Mouse (Mus musculus) forebrain, embryonic 12.5 days (tissue): ENCODE data around the gene Ccdc85b. TPM values are rescaled to one million over a fixed set of nuclear protein-coding genes. Genes with fewer than 3 reads are reported as not detected.
A peak's percentile ranks its signal among the peaks of the same experiment; 100 is the strongest.
"Not testable (repeated sequence)": the region's sequence is repeated elsewhere in the genome, so short reads cannot be mapped to it uniquely, and the experiment has no call there.

ENCODE experiments used
- ATAC-seq: fragments of 200-750 bp; cut with Nextera tagmentation; 2 replicates; pipeline ENCODE4 v1.8.0; 2017; ENCODE audit warnings: moderate TSS enrichment; ENCODE audit not compliant: low FRiP score
- H3K27ac ChIP-seq: fragments of 300-500 bp; sonication (generic); 2 replicates; pipeline ENCODE4 v1.5.1; 2016; ENCODE audit warnings: mild to moderate bottlenecking
- H3K27me3 ChIP-seq: fragments of 300-500 bp; sonication (generic); 2 replicates; pipeline ENCODE4 v1.6.1; 2016; ENCODE audit warnings: mild to moderate bottlenecking
- H3K36me3 ChIP-seq: fragments of 300-500 bp; sonication (generic); replicated peaks from 2 replicates; pipeline ENCODE4 v1.6.1; 2016; ENCODE audit warnings: mild to moderate bottlenecking
- H3K4me1 ChIP-seq: fragments of 300-500 bp; sonication (generic); 2 replicates; pipeline ENCODE4 v1.6.1; 2016
- H3K4me2 ChIP-seq: fragments of 300-500 bp; sonication (generic); 2 replicates; pipeline ENCODE4 v1.6.1; 2016; ENCODE audit warnings: mild to moderate bottlenecking, moderate library complexity
- H3K4me3 ChIP-seq: fragments of 300-500 bp; sonication (generic); replicated peaks from 2 replicates; pipeline ENCODE4 v1.5.1; 2016; ENCODE audit warnings: mild to moderate bottlenecking
- H3K9ac ChIP-seq: fragments of 300-500 bp; sonication (generic); 2 replicates; pipeline ENCODE4 v1.6.1; 2016; ENCODE audit warnings: mild to moderate bottlenecking
- H3K9me3 ChIP-seq: fragments of 300-500 bp; sonication (generic); 2 replicates; pipeline ENCODE4 v1.6.1; 2016
- WGBS: fragments of 180-500 bp; shearing (Covaris S2); methylation state at CpG from one replicate; pipeline ENCODE4 v1.1.7; 2016; 5-methylcytosine and 5-hydroxymethylcytosine counted together
- polyA plus RNA-seq: library from polyadenylated mRNA; unstranded; fragments of >200 nt; fragmentation: Nextera tagmentation; extraction: Ambion mirVana; gene quantifications from 2 replicates; pipeline ENCODE4 v1.2.1, GENCODE M21; 2016

Ccdc85b gene
- polyA plus RNA-seq, 1 experiment from 2014 or later = 9.0 TPM

- H3K36me3 ChIP-seq = peaks cover 25% of the 10 kb centered on the region
- no peak overlapping the region for H3K4me3 ChIP-seq
- H3K27me3 ChIP-seq = no peaks in the 10 kb centered on the region
- no peak overlapping the region for H3K4me2 ChIP-seq
- H3K9me3 ChIP-seq = no peaks in the 10 kb centered on the region
- H3K4me1 ChIP-seq = peaks cover 12% of the 10 kb centered on the region
- no peak for ATAC-seq
- no peak overlapping the region for H3K27ac ChIP-seq
- 92% methylated on average over 8 of the region's 8 CpGs for WGBS
- no peak overlapping the region for H3K9ac ChIP-seq
Observed at GRCm38 (mm10) chr19:5418750-5419466, 38.8 kb downstream of the Ccdc85b start.

- no peaks in the 10 kb centered on the region for H3K9me3 ChIP-seq
- 59% methylated on average over 2 of the region's 2 CpGs for WGBS
- H3K4me2 ChIP-seq = no peak overlapping the region
- no peaks in the 10 kb centered on the region for H3K27me3 ChIP-seq
- no peak overlapping the region for H3K27ac ChIP-seq
- H3K4me1 ChIP-seq = no peaks in the 10 kb centered on the region
- no peak for ATAC-seq
- 0 out of 2 replicates have a peak, but pooled peaks cover 5% of the 10 kb centered on the region for H3K36me3 ChIP-seq
- H3K4me3 ChIP-seq = no peak overlapping the region
- no peak overlapping the region for H3K9ac ChIP-seq
Observed at GRCm38 (mm10) chr19:5414534-5414957, 43.1 kb downstream of the Ccdc85b start.

- Histone ChIP-seq H3K4me3 (no peak overlapping the region), H3K27me3 (no peaks in the 10 kb centered on the region), H3K9ac (no peak overlapping the region), H3K27ac (no peak overlapping the region), H3K9me3 (no peaks in the 10 kb centered on the region), H3K4me1 (no peaks in the 10 kb centered on the region), H3K4me2 (no peak overlapping the region), H3K36me3 (0 out of 2 replicates have a peak, but pooled peaks cover 5% of the 10 kb centered on the region)
- no peak for ATAC-seq
- 61% methylated on average over 4 of the region's 4 CpGs for WGBS
Observed at GRCm38 (mm10) chr19:5413840-5414239, 43.9 kb downstream of the Ccdc85b start.

- no peaks in the 10 kb centered on the region for H3K36me3 ChIP-seq
- H3K27me3 ChIP-seq = no peaks in the 10 kb centered on the region
- ATAC-seq = no peak
- WGBS = 75% methylated on average over 5 of the region's 5 CpGs
- H3K4me3 ChIP-seq = no peak overlapping the region
- no peak overlapping the region for H3K9ac ChIP-seq
- H3K9me3 ChIP-seq = no peaks in the 10 kb centered on the region
- no peak overlapping the region for H3K4me2 ChIP-seq
- H3K27ac ChIP-seq = no peak overlapping the region
- peaks cover 5% of the 10 kb centered on the region; the same call in 1 of the 2 replicates for H3K4me1 ChIP-seq
Observed at GRCm38 (mm10) chr19:5411961-5412360, 45.7 kb downstream of the Ccdc85b start.

- H3K36me3 ChIP-seq = no peaks in the 10 kb centered on the region
- no peak for ATAC-seq
- no peaks in the 10 kb centered on the region for H3K9me3 ChIP-seq
- no peaks in the 10 kb centered on the region for H3K27me3 ChIP-seq
- no peak overlapping the region for H3K4me3 ChIP-seq
- no peak overlapping the region for H3K27ac ChIP-seq
- no peak overlapping the region for H3K9ac ChIP-seq
- H3K4me2 ChIP-seq = no peak overlapping the region
- peaks cover 9% of the 10 kb centered on the region for H3K4me1 ChIP-seq
- WGBS = 87% methylated on average over 5 of the region's 5 CpGs
Observed at GRCm38 (mm10) chr19:5410641-5411040, 47.1 kb downstream of the Ccdc85b start.

- H3K4me3 ChIP-seq = no peak overlapping the region
- H3K27me3 ChIP-seq = no peaks in the 10 kb centered on the region
- WGBS = 89% methylated on average over 5 of the region's 5 CpGs
- H3K36me3 ChIP-seq = no peaks in the 10 kb centered on the region
- H3K4me1 ChIP-seq = peaks cover 9% of the 10 kb centered on the region
- H3K9ac ChIP-seq = no peak overlapping the region
- no peak for ATAC-seq
- H3K27ac ChIP-seq = no peak overlapping the region
- no peak overlapping the region for H3K4me2 ChIP-seq
- no peaks in the 10 kb centered on the region for H3K9me3 ChIP-seq
Observed at GRCm38 (mm10) chr19:5409068-5409467, 48.6 kb downstream of the Ccdc85b start.

GRCm38 (mm10) chr19:5408057-5409001, 49.4 kb downstream of the Ccdc85b start:
- no peak overlapping the region for H3K27ac ChIP-seq
- 93% methylated on average over 13 of the region's 13 CpGs for WGBS
- H3K4me1 ChIP-seq = peaks cover 9% of the 10 kb centered on the region
- no peak overlapping the region for H3K4me3 ChIP-seq
- no peaks in the 10 kb centered on the region for H3K36me3 ChIP-seq
- no peak overlapping the region for H3K4me2 ChIP-seq
- H3K9ac ChIP-seq = no peak overlapping the region
- H3K9me3 ChIP-seq = no peaks in the 10 kb centered on the region
- H3K27me3 ChIP-seq = no peaks in the 10 kb centered on the region
- no peak for ATAC-seq

GRCm38 (mm10) chr19:5407133-5407532, 50.6 kb downstream of the Ccdc85b start:
- Histone ChIP-seq H3K4me1 (peaks cover 9% of the 10 kb centered on the region), H3K27me3 (no peaks in the 10 kb centered on the region), H3K9ac (peak overlapping the region; percentile 74), H3K27ac (peak overlapping the region; percentile 87), H3K9me3 (no peaks in the 10 kb centered on the region), H3K4me2 (peak overlapping the region; percentile 76), H3K4me3 (peak overlapping the region; percentile 52), H3K36me3 (no peaks in the 10 kb centered on the region)
- WGBS = 16% methylated on average over 7 of the region's 7 CpGs
- ATAC-seq = peak; percentile 66

GRCm38 (mm10) chr19:5406531-5407126, 51.1 kb downstream of the Ccdc85b start:
- H3K4me2 ChIP-seq = peak overlapping the region; percentile 76
- 24% methylated on average over 25 of the region's 25 CpGs for WGBS
- not testable (repeated sequence) for H3K4me1 ChIP-seq, H3K36me3 ChIP-seq, H3K27me3 ChIP-seq, H3K9me3 ChIP-seq
- H3K27ac ChIP-seq = peak overlapping the region; percentile 87
- peak overlapping the region; percentile 52 for H3K4me3 ChIP-seq
- peak overlapping the region; percentile 74 for H3K9ac ChIP-seq
- peak; percentile 86 for ATAC-seq

- peak overlapping the region; percentile 54; the same call in 1 of the 2 replicates for H3K9ac ChIP-seq
- H3K4me1 ChIP-seq = peaks cover 9% of the 10 kb centered on the region
- no peaks in the 10 kb centered on the region for H3K9me3 ChIP-seq
- ATAC-seq = no peak
- WGBS = 34% methylated on average over 7 of the region's 7 CpGs
- peak overlapping the region; percentile 52 for H3K4me2 ChIP-seq
- H3K27ac ChIP-seq = peak overlapping the region; percentile 54
- H3K36me3 ChIP-seq = no peaks in the 10 kb centered on the region
- peak overlapping the region; percentile 52 for H3K4me3 ChIP-seq
- no peaks in the 10 kb centered on the region for H3K27me3 ChIP-seq
Observed at GRCm38 (mm10) chr19:5405924-5406323, 51.8 kb downstream of the Ccdc85b start.
